Mouse (Mus musculus): ENCODE measurements at regions not wholly inside any gene's neighbourhood (a gene's known extent, or its start where the extent isn't known, plus 50 kb on each side); places are given as distances from the start of the nearest gene placed in this dataset.

DNA sequence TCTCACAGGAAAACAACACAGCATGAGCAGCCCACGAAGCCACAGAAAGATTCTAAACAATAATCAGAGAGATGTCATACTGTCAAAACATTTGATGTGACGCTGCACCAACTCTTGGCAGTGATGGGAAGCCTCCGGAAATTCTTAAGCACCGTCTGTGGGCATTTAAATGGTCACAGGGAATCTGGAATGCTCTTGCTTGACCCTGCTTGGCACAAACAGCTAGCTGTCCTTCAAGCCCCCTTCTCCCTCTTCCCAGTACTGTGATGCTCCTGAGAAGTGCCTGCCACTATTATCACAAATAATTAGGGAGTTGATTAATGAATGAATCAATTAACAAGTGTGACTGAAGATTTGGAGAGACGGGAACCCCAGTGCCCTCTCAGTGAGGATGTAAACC is 465.0 kb upstream of the Castor2 start:
- TF ChIP-seq POLR2A (IDR thresholded peaks at IDR 0.05; ENCODE audit: low read depth, low read length) (no peak), CTCF (IDR thresholded peaks at IDR 0.05; ENCODE audit: extremely low read depth, insufficient read depth, insufficient read length, insufficient replicate concordance) (no peak)
